Mouse (Mus musculus) lung, postnatal 10 days (tissue): ENCODE results near the gene Acot6.

ENCODE experiments used
- DNase-seq: peaks from one replicate; pipeline ENCODE4 v3.0.0; 2021

The Acot6 gene

GRCm38 (mm10) chr12:84153414-84153813, 53.0 kb downstream of the Acot6 start:
- no peak for DNase-seq

GRCm38 (mm10) chr12:84154786-84155522, 54.5 kb downstream of the Acot6 start:
- peak; percentile 83 for DNase-seq

- DNase-seq = no peak
Observed at GRCm38 (mm10) chr12:84155523-84155871, 55.0 kb downstream of the Acot6 start.

GRCm38 (mm10) chr12:84156210-84156609, 55.8 kb downstream of the Acot6 start:
- DNase-seq = no peak

- no peak for DNase-seq
Observed at GRCm38 (mm10) chr12:84158156-84158555, 57.7 kb downstream of the Acot6 start.

GRCm38 (mm10) chr12:84160491-84160890, 60.0 kb downstream of the Acot6 start:
- no peak for DNase-seq
